Mouse (Mus musculus) thymus, postnatal 36 days (tissue): Measurements from ENCODE around the gene Ly6g5c.

Source experiments
- DNase-seq, 2 experiments: peaks; one replicate each; pipeline ENCODE4 v3.0.0; 2022; ENCODE audit warnings: mixed read lengths in 2 of 2

Ly6g5c gene

DNA sequence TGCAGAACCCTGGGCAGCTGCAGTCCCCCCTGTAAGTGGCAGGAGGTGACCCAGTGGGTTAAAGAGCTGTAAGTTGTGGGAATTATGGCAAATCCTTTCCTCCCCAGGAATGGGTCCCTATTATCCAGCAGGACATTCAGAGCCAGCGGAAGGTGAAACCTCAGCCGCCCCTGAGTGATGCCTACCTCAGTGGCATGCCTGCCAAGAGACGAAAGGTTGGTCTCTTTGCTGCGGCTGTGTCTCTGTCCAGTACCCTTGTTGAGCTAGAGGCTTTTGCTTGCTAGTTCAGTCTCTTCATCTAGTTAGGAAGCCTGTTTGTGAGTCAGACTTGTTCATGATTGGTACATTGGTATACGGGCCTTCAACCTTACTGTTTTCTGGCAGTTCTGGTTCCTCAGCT is 38.1 kb downstream of the Ly6g5c start:
- no peak for DNase-seq

- peak in 1 of 2 experiments; percentile 3 for DNase-seq
Observed at GRCm38 (mm10) chr17:35147348-35147747, 39.3 kb downstream of the Ly6g5c start.

- DNase-seq, result no peak
Observed at GRCm38 (mm10) chr17:35147922-35148639, 40.0 kb downstream of the Ly6g5c start.

DNA sequence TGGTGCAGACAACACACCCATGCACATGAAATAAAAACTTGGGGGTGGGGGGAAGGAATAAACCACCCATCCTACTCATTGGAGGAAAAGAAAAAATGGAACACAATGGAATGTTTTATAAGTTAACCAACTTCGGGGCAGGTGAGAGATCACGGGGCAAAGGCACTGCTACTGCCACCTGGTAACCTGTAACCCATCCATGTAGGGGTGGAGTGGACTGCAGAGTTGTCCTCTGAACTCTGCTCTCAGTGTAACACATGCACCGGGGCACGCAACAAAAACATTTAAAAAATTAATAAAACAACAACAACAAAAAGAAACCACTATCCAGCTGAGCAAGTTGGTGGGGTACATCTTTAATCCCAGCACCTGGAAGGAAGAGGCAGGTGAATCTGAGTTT is 44.0 kb downstream of the Ly6g5c start:
- no peak for DNase-seq

DNA sequence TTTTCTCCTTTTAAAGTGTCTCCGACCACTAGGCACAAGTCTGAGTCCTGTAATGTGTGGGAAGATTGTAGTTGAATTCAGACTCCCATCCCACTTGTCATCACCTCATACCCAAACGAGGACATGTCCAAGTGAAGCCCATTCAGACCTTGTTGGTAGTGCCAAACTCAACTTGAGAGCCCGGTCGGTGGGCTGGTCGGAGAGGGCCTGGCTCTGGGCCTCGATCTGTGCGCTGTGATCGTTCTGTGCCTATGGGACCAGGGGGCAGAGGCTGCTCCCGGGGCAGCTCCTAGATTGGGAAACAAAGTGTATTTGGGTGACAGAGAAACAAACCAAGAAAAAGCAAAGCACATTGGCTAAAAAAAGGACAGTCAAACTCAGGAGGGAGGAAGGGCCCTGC is 45.0 kb downstream of the Ly6g5c start:
- DNase-seq, result peak in 1 of 2 experiments; percentile 5

DNA sequence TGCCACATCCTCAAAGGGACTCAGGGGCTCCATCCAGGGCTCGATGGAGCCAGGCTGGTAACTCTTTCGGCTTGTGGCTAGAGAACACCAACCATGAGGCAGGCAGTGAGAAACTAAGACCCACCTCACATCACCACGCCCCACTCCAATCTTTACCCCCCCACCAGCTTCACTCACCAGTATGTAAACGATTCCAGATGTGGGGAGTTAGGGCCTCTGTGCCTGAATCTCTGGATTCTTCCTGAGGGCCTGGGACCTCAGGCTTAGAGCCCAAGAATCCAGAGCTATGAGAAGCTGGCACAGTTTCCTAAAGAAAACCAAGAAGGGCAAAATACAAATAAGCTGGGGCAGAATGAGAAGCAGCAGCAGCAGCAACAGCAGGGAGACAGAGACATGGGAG is 45.9 kb downstream of the Ly6g5c start:
- peak in 1 of 2 experiments; percentile 4 for DNase-seq

DNA sequence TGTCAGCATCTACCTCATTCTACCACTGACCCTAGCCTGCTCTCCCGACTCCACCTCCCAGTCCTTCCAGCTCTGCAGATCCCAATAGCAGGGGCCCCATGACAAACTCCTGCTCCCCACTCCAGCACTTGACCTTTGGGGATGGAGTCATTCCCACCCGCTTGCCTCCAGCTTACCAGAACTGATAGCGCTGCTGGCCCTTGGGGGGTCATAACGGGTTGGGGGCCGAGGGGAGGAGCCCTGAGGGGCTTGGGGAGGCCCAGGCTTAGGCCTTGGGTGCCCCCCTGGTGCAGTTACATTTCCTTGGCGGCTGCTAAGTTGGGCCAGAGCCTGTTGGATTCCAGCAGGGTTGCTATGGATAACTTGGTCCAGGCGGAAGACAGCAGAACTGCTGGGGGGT is 46.5 kb downstream of the Ly6g5c start:
- DNase-seq, result peak in 1 of 2 experiments; percentile 23

DNA sequence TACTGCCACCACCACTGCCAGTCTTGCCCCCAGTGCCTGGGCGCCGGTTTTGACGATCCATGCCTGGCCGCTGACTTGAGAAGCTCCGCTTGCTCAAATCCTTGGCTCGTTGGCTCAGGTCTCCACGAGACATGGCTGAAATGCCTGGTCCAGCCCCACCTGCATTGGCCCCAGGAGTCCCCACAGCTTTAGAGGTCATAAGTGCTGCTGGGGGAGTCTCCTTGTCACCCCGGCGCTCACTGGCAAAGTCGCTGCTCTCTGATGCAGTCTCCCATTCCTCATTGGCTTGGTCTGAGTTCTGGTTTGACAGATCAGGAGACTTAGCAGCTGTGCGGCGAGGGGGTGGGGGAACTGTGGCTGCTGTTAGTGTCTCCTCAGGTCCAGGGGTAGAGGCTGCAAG is 47.4 kb downstream of the Ly6g5c start:
- DNase-seq, result peak in 1 of 2 experiments; percentile 17

DNA sequence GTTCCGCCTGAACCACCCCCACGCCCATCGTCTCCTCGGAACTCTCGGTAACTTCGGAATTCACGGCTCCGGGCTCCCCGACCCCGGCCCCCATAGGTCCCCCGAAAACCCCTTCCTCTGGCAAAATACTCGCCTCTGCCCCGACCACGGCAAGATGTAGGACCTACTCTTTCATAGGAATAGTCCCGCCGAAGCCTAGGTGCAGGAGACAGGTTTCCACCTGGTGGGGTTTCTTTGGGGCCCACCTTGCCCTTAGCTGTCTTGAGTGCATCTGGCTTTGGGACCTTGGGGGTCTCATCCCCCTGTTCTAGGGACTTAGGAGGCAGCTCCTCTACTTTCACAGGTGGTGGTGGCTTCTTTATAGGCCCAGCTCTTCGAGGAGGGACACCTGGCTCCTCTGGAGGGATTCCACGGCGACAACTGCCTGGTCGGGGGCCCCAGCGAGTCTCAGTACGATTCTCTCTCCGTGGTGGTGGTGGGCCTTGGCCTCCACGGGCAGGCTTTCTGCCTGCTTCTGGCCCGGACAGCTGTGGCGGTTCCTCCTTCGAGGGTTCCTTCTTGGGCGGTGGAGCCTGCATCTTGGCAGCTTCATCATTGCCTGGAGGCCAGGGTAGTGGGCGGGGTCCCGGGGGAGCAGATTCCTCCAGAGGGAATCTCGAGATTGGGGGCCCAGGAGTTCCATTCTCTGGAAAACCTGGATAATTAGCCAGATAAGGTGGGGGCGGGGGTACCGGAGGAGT is 48.6 kb downstream of the Ly6g5c start:
- DNase-seq, result no peak

- DNase-seq, result no peak
Observed at GRCm38 (mm10) chr17:35157254-35157653, 49.2 kb downstream of the Ly6g5c start.

DNA sequence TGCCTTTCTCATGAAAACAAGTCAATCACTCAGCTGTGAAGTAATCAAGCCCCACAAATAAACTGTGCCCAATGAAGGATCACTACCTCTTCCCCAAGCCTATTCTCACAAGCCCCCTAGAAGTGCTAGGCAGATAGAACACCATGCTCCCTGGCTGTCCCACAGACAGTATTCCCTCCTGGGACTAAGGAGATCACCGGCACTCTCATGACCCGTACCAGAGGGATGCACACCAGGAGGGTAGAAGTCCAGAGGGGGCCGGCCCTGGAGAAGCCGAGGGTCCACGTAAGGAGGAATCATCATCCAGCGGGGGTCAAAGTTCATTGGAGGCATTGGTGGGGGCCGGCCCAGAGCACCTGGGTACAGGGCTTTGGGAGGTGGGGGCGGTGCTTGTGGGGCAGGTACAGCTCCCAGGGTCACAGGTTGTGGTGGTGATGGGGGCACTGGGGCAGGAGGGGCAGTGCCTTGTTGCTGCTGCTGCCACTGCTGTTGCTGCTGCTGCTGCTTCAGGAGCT is 49.6 kb downstream of the Ly6g5c start:
- DNase-seq, result no peak

DNA sequence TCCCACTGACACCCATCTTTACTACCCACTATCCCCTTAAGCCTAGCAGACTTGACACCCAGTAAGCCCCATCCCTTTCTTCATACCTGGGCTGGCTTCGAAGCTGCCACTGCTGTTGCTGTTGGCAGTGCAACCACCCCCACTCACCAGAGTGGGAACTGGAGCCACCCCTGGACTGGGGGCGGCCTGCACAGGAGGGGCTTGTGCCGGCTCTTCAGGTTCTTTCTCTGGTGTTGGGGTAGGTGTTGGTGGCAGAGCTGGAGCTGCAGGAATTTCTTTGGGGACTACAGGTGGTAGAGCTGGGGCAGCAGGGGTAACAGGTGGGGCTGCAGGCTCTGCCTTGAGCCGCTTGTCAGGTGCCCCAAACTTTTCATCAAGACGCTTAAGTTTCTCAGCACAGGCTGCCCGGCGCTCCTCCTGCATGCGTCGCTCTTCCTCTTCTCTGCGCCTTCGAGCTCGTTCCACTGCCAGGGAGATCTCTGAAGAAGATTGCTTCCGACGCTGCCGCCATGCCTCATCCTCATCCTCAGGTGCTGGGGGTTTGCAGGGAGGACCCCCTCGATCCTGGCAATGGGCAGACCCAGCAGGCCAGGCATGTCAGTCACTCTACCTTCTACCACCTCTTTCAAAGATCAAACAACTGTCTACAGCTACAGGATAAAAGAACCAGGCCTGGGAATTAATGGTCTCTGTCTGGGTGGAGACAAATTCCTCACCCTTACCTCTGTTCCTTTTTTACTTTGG is 50.9 kb downstream of the Ly6g5c start:
- no peak for DNase-seq

GRCm38 (mm10) chr17:35159638-35160037 is 51.6 kb downstream of the Ly6g5c start:
- no peak for DNase-seq

GRCm38 (mm10) chr17:35161421-35161820 is 53.3 kb downstream of the Ly6g5c start:
- DNase-seq, result no peak
